Mouse (Mus musculus): ENCODE results near the gene Hoxd4. TPM values are rescaled to one million over a fixed set of nuclear protein-coding genes. Genes with fewer than 3 reads are reported as not detected.

Hoxd4 gene
- total RNA-seq (2014; fragmentation: Nextera tagmentation) (4.7 and 8.7 TPM in 2 replicates), total RNA-seq (2017) (2.6 and 4.4 TPM in 2 replicates), polyA plus RNA-seq (2012) (10.8 and 14.3 TPM in 2 replicates)

- peaks cover 13% of the 10 kb centered on the region for H3K4me1 ChIP-seq (ENCODE audit: insufficient read depth, low read depth, low read length)
- no peaks in the 10 kb centered on the region for H3K9me3 ChIP-seq (replicated peaks)
- H3K4me3 ChIP-seq (ENCODE audit: low read depth, low read length), result peak within 1 kb of the TSS; percentile 61
- peaks cover 33% of the 10 kb centered on the region for H3K27me3 ChIP-seq (ENCODE audit: insufficient read depth, low read length)
- TF ChIP-seq CTCF (IDR thresholded peaks at IDR 0.05; ENCODE audit: low read depth, low read length) (no peak), GATA1 (IDR thresholded peaks at IDR 0.05; ENCODE audit: borderline replicate concordance, low read length) (no peak), GATA2 (IDR thresholded peaks at IDR 0.05; ENCODE audit: borderline replicate concordance, low read depth, low read length) (no peak), POLR2AphosphoS5 (IDR thresholded peaks at IDR 0.05; ENCODE audit: insufficient replicate concordance, low read depth, low read length) (no peak), TAL1 (conservative IDR thresholded peaks at IDR 0.05; ENCODE audit: low read depth, low read length) (no peak)
- no peak for DNase-seq (ENCODE audit: low spot score)
- no peak for ATAC-seq (ENCODE audit: extremely low read depth, insufficient number of reproducible peaks, low FRiP score, poor library complexity, severe bottlenecking)
- no peaks in the 10 kb centered on the region for H3K36me3 ChIP-seq (replicated peaks)
Observed at GRCm38 (mm10) chr2:74711721-74712621, at the start of gene Hoxd4, which contains the start of gene Hoxd3. TSS of gene Hoxd4 (plus strand) at chr2:74711929. TSS of gene Hoxd3 (plus strand) at chr2:74711927.

GRCm38 (mm10) chr2:74663291-74663925 lies 48.3 kb upstream of the Hoxd4 start:
- no peak for TF ChIP-seq CTCF (IDR thresholded peaks at IDR 0.05; ENCODE audit: low read depth, low read length)
- TF ChIP-seq GATA1 (IDR thresholded peaks at IDR 0.05; ENCODE audit: borderline replicate concordance, low read length), result no peak
- no peak for TF ChIP-seq POLR2AphosphoS5 (IDR thresholded peaks at IDR 0.05; ENCODE audit: insufficient replicate concordance, low read depth, low read length)
- no peak for TF ChIP-seq GATA2 (IDR thresholded peaks at IDR 0.05; ENCODE audit: borderline replicate concordance, low read depth, low read length)
- no peak for TF ChIP-seq TAL1 (conservative IDR thresholded peaks at IDR 0.05; ENCODE audit: low read depth, low read length)
- Histone ChIP-seq H3K4me3 (ENCODE audit: low read depth, low read length) (no peak overlapping the region), H3K9me3 (replicated peaks) (peaks cover 10% of the 10 kb centered on the region), H3K27me3 (ENCODE audit: insufficient read depth, low read length) (peaks cover 48% of the 10 kb centered on the region), H3K36me3 (replicated peaks) (no peaks in the 10 kb centered on the region), H3K4me1 (ENCODE audit: insufficient read depth, low read depth, low read length) (no peaks in the 10 kb centered on the region)
- no peak for DNase-seq (ENCODE audit: low spot score)
- no peak for ATAC-seq (ENCODE audit: extremely low read depth, insufficient number of reproducible peaks, low FRiP score, poor library complexity, severe bottlenecking)

GRCm38 (mm10) chr2:74666411-74666810 lies 45.3 kb upstream of the Hoxd4 start:
- no peak for ATAC-seq (ENCODE audit: extremely low read depth, insufficient number of reproducible peaks, low FRiP score, poor library complexity, severe bottlenecking)
- H3K27me3 ChIP-seq (ENCODE audit: insufficient read depth, low read length), result peaks cover 40% of the 10 kb centered on the region
- H3K4me1 ChIP-seq (ENCODE audit: insufficient read depth, low read depth, low read length), result no peaks in the 10 kb centered on the region; the same call in 1 of the 2 replicates
- H3K36me3 ChIP-seq (replicated peaks), result no peaks in the 10 kb centered on the region
- H3K4me3 ChIP-seq (ENCODE audit: low read depth, low read length), result no peak overlapping the region
- H3K9me3 ChIP-seq (replicated peaks), result peaks cover 9% of the 10 kb centered on the region
- DNase-seq (ENCODE audit: low spot score), result no peak
- no peak for TF ChIP-seq CTCF (IDR thresholded peaks at IDR 0.05; ENCODE audit: low read depth, low read length)
- no peak for TF ChIP-seq GATA1 (IDR thresholded peaks at IDR 0.05; ENCODE audit: borderline replicate concordance, low read length)
- TF ChIP-seq POLR2AphosphoS5 (IDR thresholded peaks at IDR 0.05; ENCODE audit: insufficient replicate concordance, low read depth, low read length), result no peak
- no peak for TF ChIP-seq GATA2 (IDR thresholded peaks at IDR 0.05; ENCODE audit: borderline replicate concordance, low read depth, low read length)
- TF ChIP-seq TAL1 (conservative IDR thresholded peaks at IDR 0.05; ENCODE audit: low read depth, low read length), result no peak

- H3K4me3 ChIP-seq (ENCODE audit: low read depth, low read length), result no peak overlapping the region
- TF ChIP-seq POLR2AphosphoS5 (IDR thresholded peaks at IDR 0.05; ENCODE audit: insufficient replicate concordance, low read depth, low read length) (no peak), CTCF (IDR thresholded peaks at IDR 0.05; ENCODE audit: low read depth, low read length) (no peak), GATA1 (IDR thresholded peaks at IDR 0.05; ENCODE audit: borderline replicate concordance, low read length) (no peak), GATA2 (IDR thresholded peaks at IDR 0.05; ENCODE audit: borderline replicate concordance, low read depth, low read length) (no peak)
- no peak for ATAC-seq (ENCODE audit: extremely low read depth, insufficient number of reproducible peaks, low FRiP score, poor library complexity, severe bottlenecking)
- no peak for DNase-seq (ENCODE audit: low spot score)
- H3K4me1 ChIP-seq (ENCODE audit: insufficient read depth, low read depth, low read length), result peaks cover 3% of the 10 kb centered on the region
- peaks cover 9% of the 10 kb centered on the region for H3K9me3 ChIP-seq (replicated peaks)
- H3K27me3 ChIP-seq (ENCODE audit: insufficient read depth, low read length), result peaks cover 34% of the 10 kb centered on the region
- H3K36me3 ChIP-seq (replicated peaks), result no peaks in the 10 kb centered on the region
Observed at GRCm38 (mm10) chr2:74667191-74667841, 44.4 kb upstream of the Hoxd4 start.

- peaks cover 9% of the 10 kb centered on the region for H3K9me3 ChIP-seq (replicated peaks)
- TF ChIP-seq CTCF (IDR thresholded peaks at IDR 0.05; ENCODE audit: low read depth, low read length), result no peak
- H3K27me3 ChIP-seq (ENCODE audit: insufficient read depth, low read length), result peaks cover 39% of the 10 kb centered on the region
- peaks cover 9% of the 10 kb centered on the region for H3K4me1 ChIP-seq (ENCODE audit: insufficient read depth, low read depth, low read length)
- H3K4me3 ChIP-seq (ENCODE audit: low read depth, low read length), result no peak within 1 kb of the TSS; the same call in 1 of the 2 replicates
- no peaks in the 10 kb centered on the region for H3K36me3 ChIP-seq (replicated peaks)
- ATAC-seq (ENCODE audit: extremely low read depth, insufficient number of reproducible peaks, low FRiP score, poor library complexity, severe bottlenecking) (no peak), DNase-seq (ENCODE audit: low spot score) (no peak)
Observed at GRCm38 (mm10) chr2:74667842-74668357, 43.8 kb upstream of the Hoxd4 start, which contains the start of gene Hoxd13. TSS of gene Hoxd13 (plus strand) at chr2:74668310.
